Mouse (Mus musculus) heart, embryonic 13.5 days (tissue): ENCODE measurements around the gene Kank1. TPM values are rescaled to one million over a fixed set of nuclear protein-coding genes. Genes with fewer than 3 reads are reported as not detected.

Experiments used
- ATAC-seq: fragments of 200-750 bp; cut with Nextera tagmentation; 2 replicates; pipeline ENCODE4 v1.8.0; 2017; ENCODE audit warnings: moderate TSS enrichment; ENCODE audit not compliant: insufficient number of reproducible peaks, low FRiP score, low TSS enrichment; ENCODE audit errors: extremely low read depth
- H3K27ac ChIP-seq: fragments of 300-500 bp; sonication (generic); replicated peaks from 2 replicates; pipeline ENCODE4 v1.5.1; 2015; ENCODE audit warnings: moderate library complexity, mild to moderate bottlenecking, inconsistent platforms
- H3K27me3 ChIP-seq: fragments of 300-500 bp; sonication (generic); replicated peaks from 2 replicates; pipeline ENCODE4 v1.6.1; 2015; ENCODE audit warnings: mild to moderate bottlenecking, inconsistent platforms
- H3K36me3 ChIP-seq: fragments of 300-500 bp; sonication (generic); 2 replicates; pipeline ENCODE4 v1.6.1; 2015; ENCODE audit warnings: mild to moderate bottlenecking, inconsistent platforms
- H3K4me1 ChIP-seq: fragments of 300-500 bp; sonication (generic); 2 replicates; pipeline ENCODE4 v1.6.1; 2015; ENCODE audit warnings: inconsistent platforms
- H3K4me2 ChIP-seq: fragments of 300-500 bp; sonication (generic); 2 replicates; pipeline ENCODE4 v1.6.1; 2015; ENCODE audit warnings: inconsistent platforms, mild to moderate bottlenecking, moderate library complexity
- H3K4me3 ChIP-seq: fragments of 300-500 bp; sonication (generic); 2 replicates; pipeline ENCODE4 v1.5.1; 2015; ENCODE audit warnings: moderate library complexity, mild to moderate bottlenecking, inconsistent platforms
- H3K9ac ChIP-seq: fragments of 300-500 bp; sonication (generic); 2 replicates; pipeline ENCODE4 v1.6.1; 2015; ENCODE audit warnings: inconsistent platforms, mild to moderate bottlenecking, moderate library complexity
- H3K9me3 ChIP-seq: fragments of 300-500 bp; sonication (generic); 2 replicates; pipeline ENCODE4 v1.6.1; 2016; ENCODE audit warnings: inconsistent platforms
- WGBS: fragments of 180-500 bp; shearing (Covaris S2); methylation state at CpG from one replicate; pipeline ENCODE4 v1.1.7; 2015; ENCODE audit warnings: mixed read lengths; 5-methylcytosine and 5-hydroxymethylcytosine counted together
- polyA plus RNA-seq: library from polyadenylated mRNA; unstranded; fragments of >200 nt; fragmentation: Nextera tagmentation; extraction: Ambion mirVana; gene quantifications from 2 replicates; pipeline ENCODE4 v1.2.1, GENCODE M21; 2015

Kank1 gene
- polyA plus RNA-seq, 1 experiment from 2014 or later, result 45.7 TPM

GRCm38 (mm10) chr19:25230058-25230974 lies 6.5 kb upstream of the Kank1 start:
- H3K4me2 ChIP-seq, result no peak overlapping the region
- H3K9me3 ChIP-seq, result no peaks in the 10 kb centered on the region
- no peak for ATAC-seq
- H3K27ac ChIP-seq, result peak overlapping the region; percentile 46; the same call in 1 of the 2 replicates
- peaks cover 6% of the 10 kb centered on the region for H3K27me3 ChIP-seq
- H3K36me3 ChIP-seq, result no peaks in the 10 kb centered on the region
- peaks cover 12% of the 10 kb centered on the region for H3K4me1 ChIP-seq
- H3K9ac ChIP-seq, result no peak overlapping the region
- H3K4me3 ChIP-seq, result no peak overlapping the region
- WGBS, result 75% methylated on average over 4 of the region's 4 CpGs

GRCm38 (mm10) chr19:25230975-25231334 lies 5.8 kb upstream of the Kank1 start:
- Histone ChIP-seq H3K27ac (peak overlapping the region; percentile 46; the same call in 1 of the 2 replicates), H3K9me3 (no peaks in the 10 kb centered on the region), H3K4me1 (peaks cover 12% of the 10 kb centered on the region), H3K4me3 (no peak overlapping the region), H3K9ac (no peak overlapping the region), H3K4me2 (no peak overlapping the region), H3K27me3 (peaks cover 10% of the 10 kb centered on the region), H3K36me3 (no peaks in the 10 kb centered on the region)
- no peak for ATAC-seq
- 56% methylated on average over 4 of the region's 4 CpGs for WGBS

DNA sequence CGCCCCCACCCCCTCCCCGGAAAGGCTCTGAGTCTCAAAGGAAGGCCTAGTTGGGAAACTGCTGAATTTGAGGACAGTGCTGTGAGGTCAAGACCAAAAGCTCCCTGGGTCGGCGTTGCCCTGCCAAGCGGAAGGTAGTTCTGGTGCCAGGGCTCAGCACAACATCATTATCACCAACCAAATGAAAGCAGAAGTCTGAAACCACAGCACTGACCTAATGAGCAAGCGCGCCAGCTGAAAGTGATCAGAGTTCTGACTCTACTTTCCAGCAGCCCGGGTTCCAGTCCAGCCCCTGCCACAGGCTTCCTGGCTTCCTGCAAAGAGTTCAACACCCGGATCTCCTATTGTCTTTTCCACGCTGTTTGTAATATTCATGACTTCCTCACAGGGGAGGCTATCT lies 4.7 kb upstream of the Kank1 start:
- H3K36me3 ChIP-seq, result no peaks in the 10 kb centered on the region
- no peaks in the 10 kb centered on the region for H3K9me3 ChIP-seq
- no peak overlapping the region for H3K4me3 ChIP-seq
- WGBS, result 58% methylated on average over 10 of the region's 10 CpGs
- H3K27ac ChIP-seq, result no peak overlapping the region
- ATAC-seq, result no peak
- H3K9ac ChIP-seq, result no peak overlapping the region
- H3K4me2 ChIP-seq, result no peak overlapping the region
- peaks cover 16% of the 10 kb centered on the region for H3K27me3 ChIP-seq
- peaks cover 16% of the 10 kb centered on the region for H3K4me1 ChIP-seq

- peaks cover 35% of the 10 kb centered on the region for H3K4me1 ChIP-seq
- H3K4me2 ChIP-seq, result peak overlapping the region; percentile 81
- peak overlapping the region; percentile 83 for H3K4me3 ChIP-seq
- peaks cover 23% of the 10 kb centered on the region for H3K27me3 ChIP-seq
- H3K27ac ChIP-seq, result peak overlapping the region; percentile 85
- no peaks in the 10 kb centered on the region for H3K36me3 ChIP-seq
- peak overlapping the region; percentile 87 for H3K9ac ChIP-seq
- no peaks in the 10 kb centered on the region for H3K9me3 ChIP-seq
- whole genome bisulfite sequencing, result under 1% methylated on average over 35 of the region's 35 CpGs
- peak; percentile 22; the same call in 1 of the 2 replicates for ATAC-seq
Measured at GRCm38 (mm10) chr19:25237492-25238040, 791 bp downstream of the Kank1 start.

DNA sequence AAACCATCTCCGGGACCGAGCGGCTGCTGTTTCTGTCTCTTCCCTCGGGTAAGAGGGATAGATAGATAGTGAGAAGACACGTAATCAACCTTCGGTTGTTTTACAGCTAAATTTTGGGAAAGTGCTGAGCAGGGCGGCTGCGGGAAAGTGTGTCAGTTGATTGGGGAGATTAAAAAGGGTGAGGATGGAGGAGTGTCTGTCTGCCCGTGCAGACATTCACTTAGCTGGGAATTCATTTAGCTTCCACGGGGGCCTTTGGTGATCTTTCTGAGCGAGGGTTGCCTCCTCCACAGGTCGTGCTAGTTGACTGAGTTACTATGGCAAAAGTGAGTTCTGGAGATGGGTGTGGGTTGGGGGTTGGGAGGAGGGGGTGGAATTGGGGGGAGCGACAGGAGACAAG lies 1.3 kb downstream of the Kank1 start:
- Histone ChIP-seq H3K4me3 (peak overlapping the region; percentile 83), H3K36me3 (no peaks in the 10 kb centered on the region), H3K4me1 (peaks cover 39% of the 10 kb centered on the region), H3K9ac (peak overlapping the region; percentile 87), H3K9me3 (no peaks in the 10 kb centered on the region), H3K4me2 (peak overlapping the region; percentile 81), H3K27me3 (peaks cover 23% of the 10 kb centered on the region), H3K27ac (peak overlapping the region; percentile 85; the same call in 1 of the 2 replicates)
- WGBS, result 2% methylated on average over 13 of the region's 13 CpGs
- no peak for ATAC-seq

- peaks cover 8% of the 10 kb centered on the region; the same call in 1 of the 2 replicates for H3K27me3 ChIP-seq
- H3K9me3 ChIP-seq, result no peaks in the 10 kb centered on the region
- ATAC-seq, result no peak
- no peak overlapping the region for H3K9ac ChIP-seq
- H3K4me1 ChIP-seq, result peaks cover 64% of the 10 kb centered on the region
- H3K4me2 ChIP-seq, result no peak overlapping the region
- WGBS, result 61% methylated on average over 4 of the region's 4 CpGs
- no peak overlapping the region for H3K27ac ChIP-seq
- no peaks in the 10 kb centered on the region for H3K36me3 ChIP-seq
- H3K4me3 ChIP-seq, result no peak overlapping the region
Measured at GRCm38 (mm10) chr19:25243566-25243965, 6.8 kb downstream of the Kank1 start.

DNA sequence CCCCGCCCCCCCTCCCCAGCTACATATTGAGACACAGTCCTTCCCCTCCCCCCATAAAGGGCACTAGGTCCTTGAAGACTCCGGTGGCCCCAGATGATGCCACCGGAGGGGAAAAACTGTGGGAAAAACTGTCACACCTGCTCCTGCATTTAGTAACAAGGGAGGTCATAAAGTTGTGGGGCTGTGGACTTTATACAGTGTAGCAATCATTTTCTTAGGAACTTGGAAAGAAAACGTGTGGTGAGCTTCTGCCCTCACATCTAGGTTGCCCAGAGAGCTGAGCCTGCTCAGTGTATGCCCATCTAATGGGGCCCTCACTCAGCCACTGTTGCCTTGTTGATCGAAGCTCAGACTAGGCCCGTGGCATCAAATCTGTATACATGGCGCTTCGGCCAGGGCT lies 9.3 kb downstream of the Kank1 start:
- H3K4me1 ChIP-seq, result peaks cover 57% of the 10 kb centered on the region
- H3K27ac ChIP-seq, result no peak overlapping the region

GRCm38 (mm10) chr19:25247858-25248552 lies 11.2 kb downstream of the Kank1 start:
- WGBS, result 68% methylated on average over 14 of the region's 14 CpGs
- no peak overlapping the region for H3K9ac ChIP-seq
- no peaks in the 10 kb centered on the region for H3K36me3 ChIP-seq
- no peak for ATAC-seq
- H3K4me3 ChIP-seq, result no peak overlapping the region
- H3K4me2 ChIP-seq, result no peak overlapping the region
- H3K4me1 ChIP-seq, result peaks cover 61% of the 10 kb centered on the region
- H3K27me3 ChIP-seq, result no peaks in the 10 kb centered on the region
- no peak overlapping the region for H3K27ac ChIP-seq
- no peaks in the 10 kb centered on the region for H3K9me3 ChIP-seq

More for the DNA sequence above, 9.3 kb downstream of the Kank1 start:
- no peaks in the 10 kb centered on the region for H3K9me3 ChIP-seq
- no peak overlapping the region for H3K4me3 ChIP-seq
- H3K36me3 ChIP-seq, result no peaks in the 10 kb centered on the region
- ATAC-seq, result no peak
- no peak overlapping the region for H3K4me2 ChIP-seq
- H3K9ac ChIP-seq, result no peak overlapping the region
- no peaks in the 10 kb centered on the region for H3K27me3 ChIP-seq
- 85% methylated on average over 8 of the region's 8 CpGs for WGBS

- Histone ChIP-seq H3K9ac (no peak overlapping the region), H3K4me2 (no peak overlapping the region), H3K27me3 (no peaks in the 10 kb centered on the region), H3K9me3 (no peaks in the 10 kb centered on the region), H3K27ac (no peak overlapping the region), H3K4me1 (peaks cover 62% of the 10 kb centered on the region), H3K4me3 (no peak overlapping the region), H3K36me3 (no peaks in the 10 kb centered on the region)
- 80% methylated on average over 13 of the region's 13 CpGs for WGBS
- no peak for ATAC-seq
Measured at GRCm38 (mm10) chr19:25249230-25249629, 12.5 kb downstream of the Kank1 start.

DNA sequence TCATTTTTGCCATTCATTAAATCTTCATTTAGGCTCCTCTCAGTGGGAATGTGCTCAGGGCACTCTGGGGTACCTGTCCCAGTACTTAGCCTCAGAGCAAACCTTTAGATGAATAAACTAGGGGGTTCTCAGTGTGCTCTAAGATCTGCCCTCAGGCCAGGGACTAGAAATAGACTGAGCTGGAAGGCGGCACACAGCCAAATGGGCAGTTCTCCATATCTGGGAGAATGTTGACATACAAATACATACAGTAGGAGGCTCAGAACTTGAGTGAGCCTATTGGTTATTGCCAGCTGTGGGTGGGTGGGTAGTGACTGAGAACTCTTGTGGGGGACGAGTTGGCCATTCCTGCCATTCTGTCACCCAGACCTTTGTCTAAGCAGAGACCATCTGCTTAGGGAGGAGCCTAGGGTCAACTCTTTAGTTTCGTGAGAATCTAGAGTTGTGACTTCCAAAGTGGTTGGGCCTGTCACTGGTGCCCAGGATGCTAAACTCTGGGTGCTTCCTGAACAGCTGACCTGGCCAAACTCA lies 14.9 kb downstream of the Kank1 start:
- no peak for ATAC-seq
- H3K4me3 ChIP-seq, result no peak overlapping the region
- H3K4me1 ChIP-seq, result peaks cover 59% of the 10 kb centered on the region
- no peaks in the 10 kb centered on the region for H3K9me3 ChIP-seq
- WGBS, result 62% methylated on average over 3 of the region's 3 CpGs
- no peak overlapping the region for H3K4me2 ChIP-seq
- no peaks in the 10 kb centered on the region for H3K36me3 ChIP-seq
- H3K9ac ChIP-seq, result no peak overlapping the region
- no peaks in the 10 kb centered on the region for H3K27me3 ChIP-seq
- H3K27ac ChIP-seq, result no peak overlapping the region

GRCm38 (mm10) chr19:25253198-25253597 lies 16.4 kb downstream of the Kank1 start:
- WGBS, result 57% methylated on average over 6 of the region's 6 CpGs
- no peak for ATAC-seq
- H3K9me3 ChIP-seq, result no peaks in the 10 kb centered on the region
- no peaks in the 10 kb centered on the region for H3K27me3 ChIP-seq
- no peaks in the 10 kb centered on the region for H3K36me3 ChIP-seq
- peak overlapping the region; percentile 53 for H3K9ac ChIP-seq
- H3K27ac ChIP-seq, result peak overlapping the region; percentile 84
- no peak overlapping the region for H3K4me3 ChIP-seq
- peaks cover 44% of the 10 kb centered on the region for H3K4me1 ChIP-seq
- H3K4me2 ChIP-seq, result peak overlapping the region; percentile 32
